Mouse (Mus musculus): Measurements from ENCODE around the gene Olfr1061. TPM values are rescaled to one million over a fixed set of nuclear protein-coding genes. Genes with fewer than 3 reads are reported as not detected.
"Not testable (repeated sequence)": the region's sequence is repeated elsewhere in the genome, so short reads cannot be mapped to it uniquely, and the experiment has no call there.

Olfr1061 gene
- polyA plus RNA-seq, 1 experiment from 2014 or later, result not detected

- no peak for ATAC-seq (ENCODE audit: low read depth)
- H3K27me3 ChIP-seq (ENCODE audit: control insufficient read depth, insufficient read depth, low read length), result no peaks in the 10 kb centered on the region
Measured at GRCm38 (mm10) chr2:86378293-86378692, 35.6 kb downstream of the Olfr1061 start, which contains the start of gene Olfr1057. TSS of gene Olfr1057 (minus strand) at chr2:86378393.

GRCm38 (mm10) chr2:86366342-86366741 is 47.5 kb downstream of the Olfr1061 start:
- H3K36me3 ChIP-seq (ENCODE audit: control insufficient read depth, insufficient read depth, low read length); H3K9ac ChIP-seq (replicated peaks; ENCODE audit: low read depth, low read length); H3K9me3 ChIP-seq (ENCODE audit: control insufficient read depth, low read length); H3K27ac ChIP-seq (ENCODE audit: low read depth, low read length); H3K4me3 ChIP-seq (ENCODE audit: low read depth, low read length); H3K4me1 ChIP-seq (ENCODE audit: control insufficient read depth, insufficient read depth, low read length); H3K27me3 ChIP-seq (ENCODE audit: control insufficient read depth, insufficient read depth, low read length); H3K4me2 ChIP-seq (ENCODE audit: low read depth, low read length); ATAC-seq (ENCODE audit: low read depth): not testable (repeated sequence)
- no CpG with 5 or more reads among the region's 6 CpGs for WGBS

More at GRCm38 (mm10) chr2:86378293-86378692, 35.6 kb downstream of the Olfr1061 start, which contains the start of gene Olfr1057:
- Histone ChIP-seq H3K4me3 (ENCODE audit: low read depth, low read length) (no peak within 1 kb of the TSS), H3K4me1 (ENCODE audit: control insufficient read depth, insufficient read depth, low read length) (no peaks in the 10 kb centered on the region), H3K9me3 (ENCODE audit: control insufficient read depth, low read length) (no peaks in the 10 kb centered on the region), H3K27ac (ENCODE audit: low read depth, low read length) (no peak within 1 kb of the TSS), H3K36me3 (ENCODE audit: control insufficient read depth, insufficient read depth, low read length) (no peaks in the 10 kb centered on the region), H3K4me2 (ENCODE audit: low read depth, low read length) (no peak within 1 kb of the TSS), H3K9ac (replicated peaks; ENCODE audit: low read depth, low read length) (no peak within 1 kb of the TSS)

Other genes starting within 250 kb of the Olfr1061 start
- not detected in 2 replicates for gene Olfr1043, start 246.5 kb downstream of the Olfr1061 start, polyA plus RNA-seq (2014; fragmentation: Nextera tagmentation; extraction: Ambion mirVana)
- gene Olfr1044, start 236.2 kb downstream of the Olfr1061 start, polyA plus RNA-seq (2014; fragmentation: Nextera tagmentation; extraction: Ambion mirVana), result not detected in 2 replicates
- gene Olfr52, start 228.4 kb downstream of the Olfr1061 start, polyA plus RNA-seq (2014; fragmentation: Nextera tagmentation; extraction: Ambion mirVana), result not detected in 2 replicates
- gene Olfr1045, start 211.0 kb downstream of the Olfr1061 start, polyA plus RNA-seq (2014; fragmentation: Nextera tagmentation; extraction: Ambion mirVana), result not detected in 2 replicates
- gene Olfr1046, start 194.7 kb downstream of the Olfr1061 start, polyA plus RNA-seq (2014; fragmentation: Nextera tagmentation; extraction: Ambion mirVana), result not detected in 2 replicates
- not detected in 2 replicates for gene Olfr1047, start 182.6 kb downstream of the Olfr1061 start, polyA plus RNA-seq (2014; fragmentation: Nextera tagmentation; extraction: Ambion mirVana)
- not detected in 2 replicates for gene Olfr1048, start 173.8 kb downstream of the Olfr1061 start, polyA plus RNA-seq (2014; fragmentation: Nextera tagmentation; extraction: Ambion mirVana)
- not detected in 2 replicates for gene Olfr1049, start 155.7 kb downstream of the Olfr1061 start, polyA plus RNA-seq (2014; fragmentation: Nextera tagmentation; extraction: Ambion mirVana)
- gene Olfr1051, start 135.0 kb downstream of the Olfr1061 start, polyA plus RNA-seq (2014; fragmentation: Nextera tagmentation; extraction: Ambion mirVana), result not detected in 2 replicates
- gene Olfr1052, start 121.6 kb downstream of the Olfr1061 start, polyA plus RNA-seq (2014; fragmentation: Nextera tagmentation; extraction: Ambion mirVana), result not detected in 2 replicates
- not detected in 2 replicates for gene Olfr1053, start 98.8 kb downstream of the Olfr1061 start, polyA plus RNA-seq (2014; fragmentation: Nextera tagmentation; extraction: Ambion mirVana)
- not detected in 2 replicates for gene Olfr1054, start 78.6 kb downstream of the Olfr1061 start, polyA plus RNA-seq (2014; fragmentation: Nextera tagmentation; extraction: Ambion mirVana)
- gene Olfr1055, start 63.8 kb downstream of the Olfr1061 start, polyA plus RNA-seq (2014; fragmentation: Nextera tagmentation; extraction: Ambion mirVana), result not detected in 2 replicates
- gene Olfr1056, start 51.6 kb downstream of the Olfr1061 start, polyA plus RNA-seq (2014; fragmentation: Nextera tagmentation; extraction: Ambion mirVana), result not detected in 2 replicates
- gene Olfr1057, start 35.7 kb downstream of the Olfr1061 start, polyA plus RNA-seq (2014; fragmentation: Nextera tagmentation; extraction: Ambion mirVana), result not detected in 2 replicates
- not detected in 2 replicates for gene Olfr1058, start 25.5 kb downstream of the Olfr1061 start, polyA plus RNA-seq (2014; fragmentation: Nextera tagmentation; extraction: Ambion mirVana)
- not detected in 2 replicates for gene Olfr1062, start 12.7 kb upstream of the Olfr1061 start, polyA plus RNA-seq (2014; fragmentation: Nextera tagmentation; extraction: Ambion mirVana)
- gene Olfr1065, start 36.5 kb upstream of the Olfr1061 start, polyA plus RNA-seq (2014; fragmentation: Nextera tagmentation; extraction: Ambion mirVana), result not detected in 2 replicates
- gene Olfr1066, start 42.2 kb upstream of the Olfr1061 start, polyA plus RNA-seq (2014; fragmentation: Nextera tagmentation; extraction: Ambion mirVana), result not detected in 2 replicates
- gene Olfr228, start 73.3 kb upstream of the Olfr1061 start, polyA plus RNA-seq (2014; fragmentation: Nextera tagmentation; extraction: Ambion mirVana), result not detected in 2 replicates
- gene Olfr1076, start 94.4 kb upstream of the Olfr1061 start, polyA plus RNA-seq (2014; fragmentation: Nextera tagmentation; extraction: Ambion mirVana), result not detected in 2 replicates
- gene Olfr1079, start 128.4 kb upstream of the Olfr1061 start, polyA plus RNA-seq (2014; fragmentation: Nextera tagmentation; extraction: Ambion mirVana), result not detected in 2 replicates
- gene Olfr1080, start 144.2 kb upstream of the Olfr1061 start, polyA plus RNA-seq (2014; fragmentation: Nextera tagmentation; extraction: Ambion mirVana), result not detected in 2 replicates
- gene Olfr1082, start 184.9 kb upstream of the Olfr1061 start, polyA plus RNA-seq (2014; fragmentation: Nextera tagmentation; extraction: Ambion mirVana), result not detected in 2 replicates
- gene Olfr1084, start 225.7 kb upstream of the Olfr1061 start, polyA plus RNA-seq (2014; fragmentation: Nextera tagmentation; extraction: Ambion mirVana), result not detected in 2 replicates
- not detected in 2 replicates for gene Olfr1085, start 248.0 kb upstream of the Olfr1061 start, polyA plus RNA-seq (2014; fragmentation: Nextera tagmentation; extraction: Ambion mirVana)